Mouse (Mus musculus) forebrain, embryonic 15.5 days (tissue): ENCODE results near the gene Gng12. TPM values are rescaled to one million over a fixed set of nuclear protein-coding genes. Genes with fewer than 3 reads are reported as not detected.
A peak's percentile ranks its signal among the peaks of the same experiment; 100 is the strongest.

Source experiments
- ATAC-seq: fragments of 200-750 bp; cut with Nextera tagmentation; replicated peaks from 2 replicates; pipeline ENCODE4 v1.8.0; 2017; ENCODE audit warnings: mild to moderate bottlenecking, moderate TSS enrichment, moderate library complexity
- H3K27ac ChIP-seq: fragments of 300-500 bp; sonication (generic); replicated peaks from 2 replicates; pipeline ENCODE4 v1.5.1; 2015; ENCODE audit warnings: mild to moderate bottlenecking, inconsistent platforms
- H3K27me3 ChIP-seq: fragments of 300-500 bp; sonication (generic); 2 replicates; pipeline ENCODE4 v1.6.1; 2015; ENCODE audit warnings: inconsistent platforms
- H3K36me3 ChIP-seq: fragments of 300-500 bp; sonication (generic); 2 replicates; pipeline ENCODE4 v1.6.1; 2015; ENCODE audit warnings: mild to moderate bottlenecking, inconsistent platforms
- H3K4me1 ChIP-seq: fragments of 300-500 bp; sonication (generic); 2 replicates; pipeline ENCODE4 v1.6.1; 2015; ENCODE audit warnings: inconsistent platforms
- H3K4me2 ChIP-seq: fragments of 300-500 bp; sonication (generic); replicated peaks from 2 replicates; pipeline ENCODE4 v1.6.1; 2015; ENCODE audit warnings: mild to moderate bottlenecking, inconsistent platforms
- H3K4me3 ChIP-seq: fragments of 300-500 bp; sonication (generic); 2 replicates; pipeline ENCODE4 v1.5.1; 2015; ENCODE audit warnings: mild to moderate bottlenecking, inconsistent platforms
- H3K9ac ChIP-seq: fragments of 300-500 bp; sonication (generic); replicated peaks from 2 replicates; pipeline ENCODE4 v1.6.1; 2015; ENCODE audit warnings: mild to moderate bottlenecking, inconsistent platforms
- H3K9me3 ChIP-seq: fragments of 300-500 bp; sonication (generic); 2 replicates; pipeline ENCODE4 v1.6.1; 2016; ENCODE audit warnings: inconsistent platforms
- WGBS: fragments of 180-500 bp; shearing (Covaris S2); methylation state at CpG from one replicate; pipeline ENCODE4 v1.1.7; 2015; ENCODE audit warnings: mixed read lengths; 5-methylcytosine and 5-hydroxymethylcytosine counted together
- polyA plus RNA-seq: library from polyadenylated mRNA; unstranded; fragments of >200 nt; fragmentation: Nextera tagmentation; extraction: Ambion mirVana; gene quantifications from 2 replicates; pipeline ENCODE4 v1.2.1, GENCODE M21; 2015

Gene Gng12
- polyA plus RNA-seq, 1 experiment from 2014 or later: 28.1 TPM

DNA sequence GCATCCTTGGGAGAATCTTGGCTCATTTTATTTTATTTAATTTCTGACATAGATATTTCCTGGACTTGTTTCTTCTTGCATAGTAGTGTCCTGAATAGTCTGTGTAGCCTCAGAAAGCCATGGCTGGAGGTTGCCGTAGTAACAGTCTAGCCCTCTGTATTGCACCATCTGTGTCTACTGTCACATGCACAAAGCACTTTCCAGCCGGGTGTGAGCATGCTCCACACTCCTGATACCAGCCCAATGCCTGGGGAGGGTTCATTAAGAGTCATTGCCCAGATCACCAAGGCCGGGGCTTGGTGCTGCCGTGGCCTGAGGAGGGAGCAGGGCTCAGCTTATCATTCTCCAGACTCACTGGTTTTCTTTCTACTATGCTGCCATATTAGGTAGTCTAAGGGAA, 68.0 kb downstream of the Gng12 start:
- peak; percentile 87 for ATAC-seq
- no peak overlapping the region for H3K4me3 ChIP-seq
- H3K4me1 ChIP-seq: peaks cover 6% of the 10 kb centered on the region
- H3K36me3 ChIP-seq: no peaks in the 10 kb centered on the region
- H3K27ac ChIP-seq: no peak overlapping the region
- WGBS: 17% methylated on average over 4 of the region's 4 CpGs
- H3K27me3 ChIP-seq: no peaks in the 10 kb centered on the region
- no peak overlapping the region for H3K4me2 ChIP-seq
- H3K9me3 ChIP-seq: no peaks in the 10 kb centered on the region
- H3K9ac ChIP-seq: no peak overlapping the region

DNA sequence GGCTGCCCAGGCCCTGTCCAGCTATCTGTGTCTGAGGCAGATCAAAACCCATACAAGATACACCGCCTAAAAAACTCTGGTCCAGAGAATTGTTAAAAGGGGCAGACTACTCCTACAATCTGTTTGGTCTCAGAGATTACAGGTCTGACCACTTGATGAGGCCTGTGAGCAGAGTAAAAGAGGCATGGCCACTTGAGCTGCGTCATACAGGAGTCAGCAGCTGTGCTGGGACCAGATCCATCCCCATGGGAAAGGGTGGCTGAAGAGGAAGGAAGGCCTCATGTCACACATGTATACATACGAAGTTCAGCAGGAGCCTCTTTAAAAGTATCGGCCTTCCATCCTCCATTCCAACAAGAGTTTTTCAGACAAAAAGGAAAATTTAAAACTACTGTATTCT, 69.0 kb downstream of the Gng12 start:
- H3K4me3 ChIP-seq: no peak overlapping the region
- H3K9ac ChIP-seq: no peak overlapping the region
- no peaks in the 10 kb centered on the region for H3K36me3 ChIP-seq
- no peak overlapping the region for H3K27ac ChIP-seq
- ATAC-seq: no peak
- H3K9me3 ChIP-seq: no peaks in the 10 kb centered on the region
- H3K4me1 ChIP-seq: peaks cover 6% of the 10 kb centered on the region
- H3K27me3 ChIP-seq: no peaks in the 10 kb centered on the region
- no peak overlapping the region for H3K4me2 ChIP-seq
- 83% methylated on average over 4 of the region's 4 CpGs for WGBS

DNA sequence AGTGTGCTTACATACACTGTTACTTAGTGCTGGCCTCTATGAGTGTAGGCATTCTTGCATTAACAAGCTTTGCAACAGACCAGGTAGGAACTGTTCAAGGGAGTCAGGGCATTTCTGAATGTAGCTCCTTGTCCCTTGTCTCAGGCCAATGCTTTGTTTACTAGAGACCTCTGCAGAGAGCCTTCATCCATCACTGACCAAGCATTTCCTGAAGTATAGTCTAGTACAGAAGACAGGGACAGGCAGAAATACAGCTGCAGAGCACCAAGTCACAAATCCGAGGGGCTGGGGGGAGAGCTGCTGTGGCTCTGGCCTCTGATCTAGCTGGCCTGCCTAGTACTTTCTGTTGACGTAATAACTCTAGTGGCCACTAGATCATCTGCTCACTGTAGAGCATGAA, 71.6 kb downstream of the Gng12 start:
- no peaks in the 10 kb centered on the region for H3K36me3 ChIP-seq
- H3K27ac ChIP-seq: no peak overlapping the region
- H3K4me1 ChIP-seq: peaks cover 10% of the 10 kb centered on the region
- no peaks in the 10 kb centered on the region for H3K9me3 ChIP-seq
- H3K27me3 ChIP-seq: no peaks in the 10 kb centered on the region
- no peak overlapping the region for H3K9ac ChIP-seq
- WGBS: 55% methylated on average over 2 of the region's 2 CpGs
- no peak overlapping the region for H3K4me2 ChIP-seq
- no peak overlapping the region for H3K4me3 ChIP-seq
- no peak for ATAC-seq

DNA sequence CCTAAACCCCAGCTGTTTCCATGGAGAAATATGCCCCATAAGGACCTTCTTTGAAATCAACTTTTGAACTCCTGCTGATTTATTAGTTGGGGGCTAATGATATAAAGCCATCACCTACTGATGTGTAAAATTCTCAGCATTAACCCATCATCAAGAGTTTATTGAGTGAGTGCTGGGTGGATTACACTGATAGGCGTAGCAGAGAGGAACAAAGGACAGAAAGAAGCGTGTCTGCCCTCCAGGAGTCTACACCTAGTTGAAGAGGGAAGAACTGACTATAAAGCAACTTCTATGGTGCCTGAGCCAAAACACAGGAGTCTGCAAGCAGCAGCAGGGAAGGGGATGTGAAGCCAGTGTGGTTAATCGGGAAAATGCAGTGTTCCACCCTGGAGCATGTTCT, 73.2 kb downstream of the Gng12 start:
- no peaks in the 10 kb centered on the region for H3K9me3 ChIP-seq
- H3K9ac ChIP-seq: no peak overlapping the region
- H3K27ac ChIP-seq: no peak overlapping the region
- peaks cover 10% of the 10 kb centered on the region for H3K4me1 ChIP-seq
- whole genome bisulfite sequencing: 37% methylated on average over 3 of the region's 3 CpGs
- no peak overlapping the region for H3K4me3 ChIP-seq
- H3K36me3 ChIP-seq: no peaks in the 10 kb centered on the region
- no peaks in the 10 kb centered on the region for H3K27me3 ChIP-seq
- H3K4me2 ChIP-seq: no peak overlapping the region
- ATAC-seq: no peak

DNA sequence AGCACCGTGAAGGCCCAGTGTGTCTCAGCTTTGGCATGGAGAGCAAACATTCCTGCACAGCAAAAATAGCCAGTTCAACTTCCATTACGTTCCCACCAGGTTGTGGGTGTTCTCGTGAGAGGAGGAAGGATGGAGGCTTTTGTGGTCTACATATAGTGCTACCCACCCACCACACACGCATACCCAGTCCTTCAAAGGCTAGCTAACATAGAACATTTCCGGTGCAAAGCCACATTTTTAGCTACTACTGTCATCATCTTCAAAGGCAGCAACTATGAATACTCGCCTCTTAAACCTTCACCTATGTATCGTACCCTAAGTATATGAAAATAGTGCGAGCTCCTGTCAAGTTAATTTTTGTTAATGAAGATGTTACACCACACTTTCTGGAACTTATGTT, 76.1 kb downstream of the Gng12 start:
- no peaks in the 10 kb centered on the region for H3K36me3 ChIP-seq
- no peak for ATAC-seq
- no peak overlapping the region for H3K4me2 ChIP-seq
- no peak overlapping the region for H3K27ac ChIP-seq
- H3K4me1 ChIP-seq: peaks cover 7% of the 10 kb centered on the region; the same call in 1 of the 2 replicates
- whole genome bisulfite sequencing: 80% methylated on average over 8 of the region's 8 CpGs
- H3K9me3 ChIP-seq: no peaks in the 10 kb centered on the region
- H3K9ac ChIP-seq: no peak overlapping the region
- H3K27me3 ChIP-seq: no peaks in the 10 kb centered on the region
- H3K4me3 ChIP-seq: no peak overlapping the region

DNA sequence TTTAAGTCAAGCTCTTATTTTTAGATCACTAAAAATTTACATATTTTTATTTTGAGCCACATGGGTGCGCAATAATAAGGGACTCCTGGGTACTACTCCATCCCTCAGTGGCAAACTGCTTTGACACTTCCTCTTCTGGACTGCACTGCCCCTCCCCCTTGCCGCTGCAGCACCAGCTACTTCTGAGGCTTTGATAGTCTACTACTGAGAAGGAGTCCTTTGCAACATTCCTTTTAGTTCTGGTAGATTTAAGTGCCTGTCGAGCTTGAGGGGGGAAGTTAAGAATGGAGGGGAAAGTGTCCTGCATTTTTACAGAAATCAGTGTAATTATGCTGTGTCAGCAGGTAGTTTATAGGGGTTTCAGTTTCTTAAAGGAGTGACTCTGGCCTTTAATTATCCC, 77.0 kb downstream of the Gng12 start:
- WGBS: 23% methylated on average over 3 of the region's 3 CpGs
- no peak overlapping the region for H3K4me3 ChIP-seq
- peaks cover 7% of the 10 kb centered on the region; the same call in 1 of the 2 replicates for H3K4me1 ChIP-seq
- H3K27ac ChIP-seq: no peak overlapping the region
- no peaks in the 10 kb centered on the region for H3K9me3 ChIP-seq
- H3K27me3 ChIP-seq: no peaks in the 10 kb centered on the region
- ATAC-seq: peak; percentile 80
- H3K9ac ChIP-seq: no peak overlapping the region
- no peaks in the 10 kb centered on the region for H3K36me3 ChIP-seq
- H3K4me2 ChIP-seq: no peak overlapping the region

DNA sequence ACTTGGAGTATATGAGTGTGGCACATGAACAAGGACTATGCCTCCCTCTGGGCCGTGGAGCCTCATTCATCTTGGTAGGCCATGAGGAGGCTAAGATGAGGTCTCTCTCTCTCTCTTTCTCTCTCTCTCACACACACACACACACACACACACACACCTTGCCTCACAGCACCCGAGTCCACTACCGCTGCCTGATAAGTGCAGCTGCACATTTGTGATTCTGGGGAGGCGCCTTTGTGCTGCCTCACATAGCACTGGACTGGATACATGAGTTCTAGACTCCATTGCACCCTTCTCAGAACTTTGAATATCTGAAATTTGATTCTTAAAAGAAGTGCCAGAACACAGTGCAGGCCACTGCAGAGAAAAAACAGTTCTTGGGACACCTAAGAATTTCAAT, 79.3 kb downstream of the Gng12 start:
- ATAC-seq: no peak
- no peaks in the 10 kb centered on the region for H3K27me3 ChIP-seq
- H3K27ac ChIP-seq: no peak overlapping the region
- H3K4me2 ChIP-seq: no peak overlapping the region
- WGBS: 87% methylated on average over 4 of the region's 4 CpGs
- no peaks in the 10 kb centered on the region for H3K9me3 ChIP-seq
- H3K4me3 ChIP-seq: no peak overlapping the region
- H3K36me3 ChIP-seq: no peaks in the 10 kb centered on the region
- no peak overlapping the region for H3K9ac ChIP-seq
- H3K4me1 ChIP-seq: peaks cover 7% of the 10 kb centered on the region; the same call in 1 of the 2 replicates

DNA sequence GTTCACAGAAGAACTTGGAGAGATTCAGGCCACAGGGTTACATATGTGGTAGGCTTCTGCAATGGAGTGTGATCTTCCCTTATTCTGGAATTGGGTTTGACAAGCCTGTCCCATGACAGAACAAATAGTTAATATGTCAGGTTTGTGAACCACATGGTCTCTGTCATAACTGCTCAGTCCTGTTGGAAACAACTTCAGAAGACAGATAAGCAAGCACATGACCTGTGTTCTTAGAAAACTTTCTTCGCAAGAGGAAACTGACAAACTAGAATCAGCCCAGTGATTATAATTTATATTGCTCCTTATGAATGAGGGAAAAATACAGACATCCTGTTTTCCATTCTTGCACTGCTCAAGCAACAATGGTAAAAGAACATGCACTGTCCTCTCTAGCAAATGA, 83.0 kb downstream of the Gng12 start:
- no peak overlapping the region for H3K4me2 ChIP-seq
- H3K4me1 ChIP-seq: no peaks in the 10 kb centered on the region
- no peak overlapping the region for H3K9ac ChIP-seq
- no peak overlapping the region for H3K27ac ChIP-seq
- WGBS: 96% methylated on average over 1 of the region's 1 CpGs
- H3K4me3 ChIP-seq: no peak overlapping the region
- no peak for ATAC-seq
- no peaks in the 10 kb centered on the region for H3K36me3 ChIP-seq
- H3K27me3 ChIP-seq: no peaks in the 10 kb centered on the region
- no peaks in the 10 kb centered on the region for H3K9me3 ChIP-seq

DNA sequence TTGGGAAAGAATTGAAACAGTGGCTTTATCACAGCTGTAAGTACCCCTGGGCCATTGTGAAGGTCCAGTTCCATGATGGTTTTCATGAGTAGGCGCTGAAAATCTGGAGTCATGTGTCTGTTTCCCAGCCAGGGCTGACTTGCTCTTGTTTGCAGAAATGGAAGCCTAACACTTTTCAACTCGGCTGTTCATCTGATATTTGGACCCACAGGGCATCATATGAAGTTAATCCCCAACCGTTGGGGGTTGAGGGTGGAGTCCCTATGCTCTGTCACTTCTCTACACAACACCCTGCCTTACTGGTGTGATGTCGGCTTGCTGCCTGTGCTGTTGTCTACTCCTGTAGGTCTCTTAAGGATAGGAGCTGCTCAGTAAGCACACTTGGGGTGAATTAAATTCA, 83.8 kb downstream of the Gng12 start:
- 81% methylated on average over 4 of the region's 4 CpGs for WGBS
- H3K36me3 ChIP-seq: no peaks in the 10 kb centered on the region
- H3K27ac ChIP-seq: no peak overlapping the region
- H3K4me2 ChIP-seq: no peak overlapping the region
- no peak for ATAC-seq
- H3K4me3 ChIP-seq: no peak overlapping the region
- no peaks in the 10 kb centered on the region for H3K27me3 ChIP-seq
- H3K9me3 ChIP-seq: no peaks in the 10 kb centered on the region
- H3K9ac ChIP-seq: no peak overlapping the region
- H3K4me1 ChIP-seq: no peaks in the 10 kb centered on the region

DNA sequence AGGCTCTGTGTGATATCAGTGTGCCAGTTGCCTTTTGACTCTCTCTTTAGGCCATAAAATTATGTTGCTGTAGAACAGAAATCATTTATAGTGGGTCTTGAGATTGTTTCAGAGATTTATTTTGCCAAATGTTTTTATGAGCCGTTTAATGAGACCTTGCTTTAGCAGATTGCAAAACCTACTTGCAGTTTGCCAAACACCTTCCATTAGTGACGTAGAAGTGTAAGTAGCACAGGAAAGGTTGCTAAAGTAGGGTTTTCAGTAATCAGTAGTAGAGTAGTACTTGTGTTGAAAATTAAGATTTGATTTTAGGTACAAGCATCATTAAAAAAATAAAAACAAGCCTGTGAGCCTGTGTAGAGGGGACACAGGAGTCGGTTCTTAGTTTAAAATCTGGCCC, 85.2 kb downstream of the Gng12 start:
- ATAC-seq: no peak
- WGBS: 91% methylated on average over 3 of the region's 3 CpGs

DNA sequence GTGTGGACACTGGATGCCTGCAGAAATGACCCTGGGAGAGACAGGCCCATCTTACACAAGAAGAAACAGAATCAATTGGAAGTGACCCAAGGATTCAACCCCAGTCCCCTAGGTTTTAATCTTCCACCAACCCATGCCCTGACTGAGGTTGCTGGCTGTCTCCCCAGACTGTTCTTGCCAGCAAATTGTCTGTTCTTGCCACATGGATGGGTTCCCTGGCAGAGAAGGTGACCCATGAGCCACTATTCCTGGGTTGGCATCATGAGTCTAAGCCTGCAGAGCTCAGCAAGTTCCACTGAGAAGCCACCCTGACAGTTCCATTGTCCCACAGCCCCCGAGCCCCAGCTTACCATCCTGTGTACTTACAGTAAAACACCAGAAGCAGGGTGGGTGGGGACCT, 85.7 kb downstream of the Gng12 start:
- ATAC-seq: no peak
- Histone ChIP-seq H3K4me3 (no peak overlapping the region), H3K9me3 (no peaks in the 10 kb centered on the region), H3K36me3 (no peaks in the 10 kb centered on the region), H3K4me1 (no peaks in the 10 kb centered on the region), H3K4me2 (no peak overlapping the region), H3K27me3 (no peaks in the 10 kb centered on the region), H3K9ac (no peak overlapping the region), H3K27ac (no peak overlapping the region)
- WGBS: 67% methylated on average over 1 of the region's 1 CpGs

More for the DNA sequence above, 85.2 kb downstream of the Gng12 start:
- Histone ChIP-seq H3K27me3 (no peaks in the 10 kb centered on the region), H3K4me2 (no peak overlapping the region), H3K27ac (no peak overlapping the region), H3K9me3 (no peaks in the 10 kb centered on the region), H3K9ac (no peak overlapping the region), H3K36me3 (no peaks in the 10 kb centered on the region), H3K4me3 (no peak overlapping the region), H3K4me1 (no peaks in the 10 kb centered on the region)

DNA sequence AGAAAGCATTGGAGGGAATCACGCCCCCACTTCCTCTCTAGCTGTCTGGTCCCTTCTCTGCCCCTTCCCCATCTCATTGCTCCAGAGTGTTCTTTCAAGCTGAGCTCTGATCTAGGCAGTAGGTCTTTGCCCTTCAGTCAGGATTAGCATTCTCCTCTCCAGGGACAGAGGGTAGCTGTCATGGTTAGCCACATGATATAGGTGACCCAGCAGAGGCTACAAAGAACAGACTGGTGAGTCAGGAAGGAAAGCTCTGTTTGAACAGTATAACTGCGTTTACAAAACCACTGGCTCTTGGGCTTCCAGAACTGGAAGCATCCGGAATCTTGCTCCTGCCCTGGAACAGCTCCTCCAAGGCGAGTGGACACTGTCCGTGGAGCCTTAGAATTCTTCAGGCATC, 87.9 kb downstream of the Gng12 start:
- Histone ChIP-seq H3K4me3 (no peak overlapping the region), H3K9ac (no peak overlapping the region), H3K4me1 (no peaks in the 10 kb centered on the region), H3K27ac (no peak overlapping the region), H3K9me3 (no peaks in the 10 kb centered on the region), H3K36me3 (no peaks in the 10 kb centered on the region), H3K4me2 (no peak overlapping the region), H3K27me3 (no peaks in the 10 kb centered on the region)
- ATAC-seq: no peak
- WGBS: 95% methylated on average over 5 of the region's 5 CpGs

DNA sequence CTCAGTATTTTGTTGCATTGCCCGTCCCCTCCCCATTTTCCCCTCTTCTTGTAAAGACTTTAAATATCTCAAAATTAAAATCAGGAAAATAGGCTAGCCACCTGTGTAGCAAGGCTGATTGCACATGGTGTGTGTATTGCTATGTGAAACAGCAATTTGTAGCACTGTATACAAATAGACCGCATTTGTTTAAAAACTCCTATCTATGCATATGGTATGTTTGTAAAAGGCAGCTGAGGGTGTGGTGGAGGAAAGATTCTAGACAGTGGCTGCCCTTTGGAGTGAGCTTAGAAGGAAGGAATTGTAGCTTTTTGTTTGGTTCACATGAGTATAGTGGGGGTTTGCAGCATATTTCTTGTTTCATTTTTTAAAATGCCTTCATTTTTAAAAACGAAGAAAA, 88.5 kb downstream of the Gng12 start:
- no peak for ATAC-seq
- WGBS: 90% methylated on average over 3 of the region's 3 CpGs
- H3K27me3 ChIP-seq: no peaks in the 10 kb centered on the region
- H3K36me3 ChIP-seq: no peaks in the 10 kb centered on the region
- H3K9ac ChIP-seq: no peak overlapping the region
- no peak overlapping the region for H3K4me3 ChIP-seq
- H3K9me3 ChIP-seq: no peaks in the 10 kb centered on the region
- H3K4me2 ChIP-seq: no peak overlapping the region
- no peak overlapping the region for H3K27ac ChIP-seq
- no peaks in the 10 kb centered on the region for H3K4me1 ChIP-seq
